ENCODE assay signal across 12 mouse cellular contexts in genomic region chr5:148819423-148819822, GRCm38 (mm10).
A peak's percentile ranks its signal among the peaks of the same experiment; 100 is the strongest.
DNase-seq lines count a peak whose midpoint lies in the region; ATAC-seq and TF ChIP-seq lines count a peak whose summit lies in the region.
"Had no signal": no experiment of that assay in that cellular context is flagged by ENCODE, and none has a peak within 500 bp of the region (broad histone marks: within the 10 kb centered on the region; RNA-seq: fewer than 3 reads in every experiment).

No protein-coding gene starts in this region.

- no peaks in the 10 kb centered on the region for H3K36me3 ChIP-seq in lung, postnatal 0 days (ENCODE audit: insufficient read depth, low read length)
- no peaks in the 10 kb centered on the region for H3K36me3 ChIP-seq in liver, embryonic 11.5 days (ENCODE audit: control insufficient read depth, insufficient read depth, low read length)
- H3K36me3 ChIP-seq in stomach, postnatal 0 days (ENCODE audit: control insufficient read depth, insufficient read depth, low read length), result no peaks in the 10 kb centered on the region
- H3K36me3 ChIP-seq: neural tube, embryonic 12.5 days; stomach, embryonic 15.5 days had no signal

- no peak overlapping the region for H3K9ac ChIP-seq in lung, postnatal 0 days (replicated peaks; ENCODE audit: low read depth)
- H3K9ac ChIP-seq in liver, embryonic 11.5 days (ENCODE audit: low read depth, low read length), result no peak overlapping the region
- H3K9ac ChIP-seq in stomach, postnatal 0 days (ENCODE audit: low read length), result no peak overlapping the region
- H3K9ac ChIP-seq: neural tube, embryonic 12.5 days; stomach, embryonic 15.5 days had no signal

- no peaks in the 10 kb centered on the region for H3K27me3 ChIP-seq in lung, postnatal 0 days (replicated peaks; ENCODE audit: insufficient read depth, low read length)
- H3K27me3 ChIP-seq in liver, embryonic 11.5 days (replicated peaks; ENCODE audit: control insufficient read depth, insufficient read depth, low read length), result no peaks in the 10 kb centered on the region; the same call in 1 of the 2 replicates
- no peaks in the 10 kb centered on the region for H3K27me3 ChIP-seq in stomach, postnatal 0 days (ENCODE audit: control insufficient read depth, insufficient read depth, low read length)
- H3K27me3 ChIP-seq: neural tube, embryonic 12.5 days had no signal

- TF ChIP-seq CTCF in lung, postnatal 0 days (IDR thresholded peaks at IDR 0.05), result no peak
- no peak for TF ChIP-seq CTCF in stomach, postnatal 0 days (IDR thresholded peaks at IDR 0.05; ENCODE audit: low read depth)
- TF ChIP-seq CTCF in gastrocnemius, adult 2 months (IDR thresholded peaks at IDR 0.05), result no peak

- no peaks in the 10 kb centered on the region for H3K4me1 ChIP-seq in lung, postnatal 0 days (ENCODE audit: insufficient read depth, low read depth, low read length)
- H3K4me1 ChIP-seq in liver, embryonic 11.5 days (replicated peaks; ENCODE audit: control insufficient read depth, insufficient read depth, low read length), result peaks cover 2% of the 10 kb centered on the region; the same call in 1 of the 2 replicates
- no peaks in the 10 kb centered on the region for H3K4me1 ChIP-seq in stomach, postnatal 0 days (replicated peaks; ENCODE audit: control insufficient read depth, insufficient read depth)

- intact Hi-C loops in gastrocnemius, adult 2 months (cut with DNase I), result loop anchor here (10.0 kb wide), 1 partner anchor 235 kb away; no protein-coding TSS in a partner anchor

- peak; percentile 62 for DNase-seq in lung, postnatal 0 days (ENCODE audit: low spot score)
- no peak for DNase-seq in lung, adult 18-20 months
- no peak for DNase-seq in liver, embryonic 11.5 days (ENCODE audit: low spot score)
- peak; percentile 33 for DNase-seq in stomach, postnatal 0 days (ENCODE audit: low spot score)
- no peak for DNase-seq in left cerebral cortex, adult 9 months (ENCODE audit: low spot score in 2 of 2)
- DNase-seq in layer of hippocampus, adult 9-11 months, result no peak
- no peak for DNase-seq in gastrocnemius, adult 2 months
- DNase-seq: cerebellum, adult 11-12 months; heart, postnatal 14 days had no signal

- no peak overlapping the region for H3K4me2 ChIP-seq in lung, postnatal 0 days (replicated peaks; ENCODE audit: low read depth, low read length)
- no peak overlapping the region for H3K4me2 ChIP-seq in liver, embryonic 11.5 days
- no peak overlapping the region for H3K4me2 ChIP-seq in stomach, postnatal 0 days (replicated peaks; ENCODE audit: low read depth)

- WGBS in lung, postnatal 0 days, result 22% methylated on average over 6 of the region's 6 CpGs
- WGBS in liver, embryonic 11.5 days, result 41% methylated on average over 6 of the region's 6 CpGs
- 22% methylated on average over 6 of the region's 6 CpGs for WGBS in stomach, postnatal 0 days

- H3K27ac ChIP-seq in lung, postnatal 0 days (ENCODE audit: low read length), result no peak overlapping the region
- H3K27ac ChIP-seq in liver, embryonic 11.5 days (ENCODE audit: low read depth, low read length), result no peak overlapping the region
- H3K27ac ChIP-seq in stomach, postnatal 0 days (replicated peaks), result no peak overlapping the region
- no peak overlapping the region for H3K27ac ChIP-seq in gastrocnemius, adult 2 months
- H3K27ac ChIP-seq: neural tube, embryonic 12.5 days; stomach, embryonic 15.5 days had no signal

- TF ChIP-seq EP300 in lung, postnatal 0 days (IDR thresholded peaks at IDR 0.05), result no peak
- no peak for TF ChIP-seq EP300 in stomach, postnatal 0 days (optimal IDR thresholded peaks at IDR 0.05)

- H3K4me3 ChIP-seq in lung, postnatal 0 days (ENCODE audit: low read depth, low read length), result no peak overlapping the region
- H3K4me3 ChIP-seq in liver, embryonic 11.5 days (ENCODE audit: low read depth, low read length), result no peak overlapping the region
- no peak overlapping the region for H3K4me3 ChIP-seq in stomach, postnatal 0 days (ENCODE audit: low read depth, low read length)
- H3K4me3 ChIP-seq in gastrocnemius, adult 2 months, result no peak overlapping the region
- H3K4me3 ChIP-seq: neural tube, embryonic 12.5 days; stomach, embryonic 15.5 days had no signal

- H3K9me3 ChIP-seq in lung, postnatal 0 days (ENCODE audit: low read length), result no peaks in the 10 kb centered on the region
- H3K9me3 ChIP-seq in liver, embryonic 11.5 days (ENCODE audit: control insufficient read depth, low read length), result no peaks in the 10 kb centered on the region
- H3K9me3 ChIP-seq in stomach, postnatal 0 days (ENCODE audit: control insufficient read depth, low read length), result no peaks in the 10 kb centered on the region
- H3K9me3 ChIP-seq: neural tube, embryonic 12.5 days; stomach, embryonic 15.5 days had no signal

- peak; percentile 47 for ATAC-seq in lung, postnatal 0 days
- ATAC-seq in granulocyte monocyte progenitor cell, adult 5-6 weeks (replicated peaks; ENCODE audit: poor library complexity, severe bottlenecking), result peak; percentile 39
- ATAC-seq in liver, embryonic 11.5 days (replicated peaks; ENCODE audit: low FRiP score), result peak; percentile 63; the same call in 1 of the 2 replicates
- ATAC-seq in stomach, postnatal 0 days (ENCODE audit: low FRiP score, low TSS enrichment), result peak; percentile 65

Comparison
In these comparisons a context has a peak if more than half of its experiments do, and no peak if none do; other contexts are left out.
1. DNase-seq: peak in lung, postnatal 0 days (single experiment) and stomach, postnatal 0 days (single experiment); none in lung, adult 18-20 months (0 of 2), liver, embryonic 11.5 days (single experiment), left cerebral cortex, adult 9 months (0 of 2), layer of hippocampus, adult 9-11 months (single experiment) and gastrocnemius, adult 2 months (single experiment).
2. Peak in every context shown above with its lines, with median percentiles within 50 percentile points of each other: ATAC-seq.